Mouse (Mus musculus) heart, adult 2 months (tissue): Measurements from ENCODE around the gene Pom121l2.

Source experiments
- CTCF ChIP-seq: fragments of 200-600 bp; IDR thresholded peaks from 2 replicates; pipeline ENCODE4 v1.8.1; 2022; ENCODE audit warnings: antibody characterized with exemption, mild to moderate bottlenecking, moderate library complexity
- EP300 ChIP-seq: fragments of 200-500 bp; IDR thresholded peaks from 2 replicates; pipeline ENCODE4 v1.6.1; 2011; ENCODE audit warnings: low read depth, low read length, control low read depth; ENCODE audit not compliant: insufficient read depth
- POLR2A ChIP-seq: fragments of 200-500 bp; IDR thresholded peaks from 2 replicates; pipeline ENCODE4 v1.6.1; 2011; ENCODE audit warnings: mild to moderate bottlenecking, low read depth, low read length, control low read depth; ENCODE audit not compliant: insufficient read depth

- TF ChIP-seq CTCF (no peak), POLR2A (no peak), EP300 (no peak)
Measured at GRCm38 (mm10) chr13:22001346-22001745, 20.4 kb downstream of the Pom121l2 start.
